Mouse (Mus musculus) kidney, postnatal 0 days (tissue): ENCODE data around the gene Tacr2. TPM values are rescaled to one million over a fixed set of nuclear protein-coding genes. Genes with fewer than 3 reads are reported as not detected.

Experiments used
- ATAC-seq: fragments of 200-750 bp; cut with Nextera tagmentation; replicated peaks from 2 replicates; pipeline ENCODE4 v1.8.0; 2017; ENCODE audit warnings: low read depth, moderate number of reproducible peaks, moderate TSS enrichment, moderate library complexity; ENCODE audit not compliant: low FRiP score
- DNase-seq: peaks from one replicate; pipeline ENCODE4 v3.0.0-alpha.2; 2016; ENCODE audit warnings: low spot score
- H3K27ac ChIP-seq: fragments of 300-500 bp; sonication (generic); 2 replicates; pipeline ENCODE4 v1.5.1; 2014; ENCODE audit warnings: mild to moderate bottlenecking
- H3K27me3 ChIP-seq: fragments of 300-500 bp; sonication (generic); 2 replicates; pipeline ENCODE4 v1.6.1; 2014; ENCODE audit warnings: low read length, mixed read lengths; ENCODE audit not compliant: insufficient read depth
- H3K36me3 ChIP-seq: fragments of 300-500 bp; sonication (generic); 2 replicates; pipeline ENCODE4 v1.6.1; 2014; ENCODE audit warnings: low read length, mixed read lengths; ENCODE audit not compliant: insufficient read depth
- H3K4me1 ChIP-seq: fragments of 300-500 bp; sonication (generic); replicated peaks from 2 replicates; pipeline ENCODE4 v1.6.1; 2014; ENCODE audit warnings: antibody characterized with exemption, low read length, mixed read lengths; ENCODE audit not compliant: insufficient read depth
- H3K4me2 ChIP-seq: fragments of 300-500 bp; sonication (generic); 2 replicates; pipeline ENCODE4 v1.6.1; 2014; ENCODE audit warnings: mild to moderate bottlenecking, low read length, moderate library complexity, mixed read lengths
- H3K4me3 ChIP-seq: fragments of 300-500 bp; sonication (generic); replicated peaks from 2 replicates; pipeline ENCODE4 v1.5.1; 2014; ENCODE audit warnings: low read depth, low read length
- H3K9ac ChIP-seq: fragments of 300-500 bp; sonication (generic); 2 replicates; pipeline ENCODE4 v1.6.1; 2014; ENCODE audit warnings: low read depth, low read length
- H3K9me3 ChIP-seq: fragments of 300-500 bp; sonication (generic); replicated peaks from 2 replicates; pipeline ENCODE4 v1.6.1; 2016; ENCODE audit warnings: low read length, inconsistent platforms, mixed read lengths
- CTCF ChIP-seq: IDR thresholded peaks from 2 replicates; pipeline ENCODE4 v1.5.1; 2016; ENCODE audit warnings: antibody characterized with exemption, low read depth, mild to moderate bottlenecking, moderate library complexity
- WGBS: fragments of 180-500 bp; shearing (Covaris S2); extraction: QIAGEN DNeasy Blood & Tissue Kit; methylation state at CpG from one replicate; pipeline ENCODE4 v1.1.7; 2014; 5-methylcytosine and 5-hydroxymethylcytosine counted together
- polyA plus RNA-seq: library from polyadenylated mRNA; unstranded; fragments of >200 nt; fragmentation: Nextera tagmentation; extraction: Ambion mirVana; gene quantifications from 2 replicates; pipeline ENCODE4 v1.2.1, GENCODE M21; 2015

Tacr2 gene
- polyA plus RNA-seq, 1 experiment from 2014 or later, result not detected

- peaks cover 2% of the 10 kb centered on the region; the same call in 1 of the 2 replicates for H3K4me1 ChIP-seq
- no peaks in the 10 kb centered on the region for H3K27me3 ChIP-seq
- no peaks in the 10 kb centered on the region for H3K9me3 ChIP-seq
- H3K36me3 ChIP-seq, result peaks cover 9% of the 10 kb centered on the region; the same call in 1 of the 2 replicates
- H3K27ac ChIP-seq, result no peak overlapping the region
- DNase-seq, result peak; percentile 39
- no peak for ATAC-seq
- H3K4me3 ChIP-seq, result no peak overlapping the region
- no peak overlapping the region for H3K9ac ChIP-seq
- TF ChIP-seq CTCF, result no peak
- WGBS, result 44% methylated on average over 3 of the region's 3 CpGs
- no peak overlapping the region for H3K4me2 ChIP-seq
Observed at GRCm38 (mm10) chr10:62306483-62306882, 54.2 kb downstream of the Tacr2 start.

- DNase-seq, result no peak
- H3K27ac ChIP-seq, result peak overlapping the region; percentile 57; the same call in 1 of the 2 replicates
- H3K9ac ChIP-seq, result no peak overlapping the region
- 74% methylated on average over 11 of the region's 11 CpGs for WGBS
- H3K27me3 ChIP-seq, result no peaks in the 10 kb centered on the region
- ATAC-seq, result no peak
- H3K9me3 ChIP-seq, result no peaks in the 10 kb centered on the region
- H3K36me3 ChIP-seq, result peaks cover 1% of the 10 kb centered on the region; the same call in 1 of the 2 replicates
- H3K4me1 ChIP-seq, result peaks cover 13% of the 10 kb centered on the region
- no peak for TF ChIP-seq CTCF
- no peak overlapping the region for H3K4me2 ChIP-seq
- H3K4me3 ChIP-seq, result no peak overlapping the region
Observed at GRCm38 (mm10) chr10:62308896-62309491, 56.8 kb downstream of the Tacr2 start.

GRCm38 (mm10) chr10:62309593-62309992 lies 57.4 kb downstream of the Tacr2 start:
- Histone ChIP-seq H3K9me3 (no peaks in the 10 kb centered on the region), H3K36me3 (no peaks in the 10 kb centered on the region), H3K4me3 (no peak overlapping the region), H3K9ac (no peak overlapping the region), H3K27ac (peak overlapping the region; percentile 48; the same call in 1 of the 2 replicates), H3K4me2 (no peak overlapping the region), H3K4me1 (peaks cover 19% of the 10 kb centered on the region), H3K27me3 (no peaks in the 10 kb centered on the region)
- 46% methylated on average over 5 of the region's 5 CpGs for WGBS
- no peak for TF ChIP-seq CTCF
- no peak for DNase-seq
- no peak; the same call in 1 of the 2 replicates for ATAC-seq

- no peaks in the 10 kb centered on the region for H3K36me3 ChIP-seq
- no peak for DNase-seq
- H3K27ac ChIP-seq, result peak overlapping the region; percentile 48; the same call in 1 of the 2 replicates
- no peak overlapping the region for H3K9ac ChIP-seq
- WGBS, result 56% methylated on average over 10 of the region's 10 CpGs
- no peak for TF ChIP-seq CTCF
- H3K9me3 ChIP-seq, result no peaks in the 10 kb centered on the region
- no peak overlapping the region for H3K4me2 ChIP-seq
- ATAC-seq, result no peak
- peaks cover 19% of the 10 kb centered on the region for H3K4me1 ChIP-seq
- no peak overlapping the region for H3K4me3 ChIP-seq
- no peaks in the 10 kb centered on the region for H3K27me3 ChIP-seq
Observed at GRCm38 (mm10) chr10:62310259-62311039, 58.2 kb downstream of the Tacr2 start.

- DNase-seq, result peak; percentile 53
- H3K4me3 ChIP-seq, result no peak overlapping the region
- no peak overlapping the region for H3K4me2 ChIP-seq
- TF ChIP-seq CTCF, result no peak
- no peaks in the 10 kb centered on the region for H3K9me3 ChIP-seq
- no peak for ATAC-seq
- 12% methylated on average over 6 of the region's 6 CpGs for WGBS
- H3K36me3 ChIP-seq, result no peaks in the 10 kb centered on the region
- H3K27me3 ChIP-seq, result no peaks in the 10 kb centered on the region
- no peak overlapping the region for H3K9ac ChIP-seq
- H3K4me1 ChIP-seq, result peaks cover 19% of the 10 kb centered on the region
- H3K27ac ChIP-seq, result 0 out of 2 replicates have a peak overlapping the region, but pooled peaks have one; percentile 54
Observed at GRCm38 (mm10) chr10:62311464-62311863, 59.2 kb downstream of the Tacr2 start.

GRCm38 (mm10) chr10:62313140-62313539 lies 60.9 kb downstream of the Tacr2 start:
- no peak overlapping the region for H3K4me3 ChIP-seq
- H3K27me3 ChIP-seq, result no peaks in the 10 kb centered on the region
- DNase-seq, result no peak
- WGBS, result 54% methylated on average over 10 of the region's 10 CpGs
- peak overlapping the region; percentile 82; the same call in 1 of the 2 replicates for H3K27ac ChIP-seq
- H3K9ac ChIP-seq, result no peak overlapping the region
- H3K4me1 ChIP-seq, result peaks cover 19% of the 10 kb centered on the region
- no peaks in the 10 kb centered on the region for H3K9me3 ChIP-seq
- no peak; the same call in 1 of the 2 replicates for ATAC-seq
- H3K36me3 ChIP-seq, result no peaks in the 10 kb centered on the region
- TF ChIP-seq CTCF, result no peak
- H3K4me2 ChIP-seq, result no peak overlapping the region
